Mouse (Mus musculus) brown adipose tissue, adult 24 weeks (tissue): Measurements from ENCODE around the gene Lpp. TPM values are rescaled to one million over a fixed set of nuclear protein-coding genes. Genes with fewer than 3 reads are reported as not detected.
A peak's percentile ranks its signal among the peaks of the same experiment; 100 is the strongest.

Experiments used
- H3K27ac ChIP-seq: fragments of 200-500 bp; replicated peaks from 2 replicates; pipeline ENCODE4 v1.5.1; 2012; ENCODE audit warnings: low read depth, mild to moderate bottlenecking, low read length
- H3K4me1 ChIP-seq: fragments of 200-500 bp; 2 replicates; pipeline ENCODE4 v1.6.1; 2012; ENCODE audit warnings: low read length, mixed read lengths; ENCODE audit not compliant: control insufficient read depth, insufficient read depth, insufficient read length
- H3K4me3 ChIP-seq: fragments of 200-500 bp; 2 replicates; pipeline ENCODE4 v1.5.1; 2012; ENCODE audit warnings: low read depth, mild to moderate bottlenecking, low read length, moderate library complexity; ENCODE audit not compliant: insufficient read depth
- polyA plus RNA-seq: library from polyadenylated mRNA; stranded (reverse); fragments of >200 nt; gene quantifications from 2 replicates; pipeline ENCODE4 v1.2.4, GENCODE M21; 2012; ENCODE audit not compliant: missing spikeins, insufficient read depth, insufficient read length

The Lpp gene
- polyA plus RNA-seq, 1 experiment = 6.7 TPM

- no peaks in the 10 kb centered on the region for H3K4me1 ChIP-seq
- H3K4me3 ChIP-seq = no peak overlapping the region
- no peak overlapping the region for H3K27ac ChIP-seq
Observed at GRCm38 (mm10) chr16:24861374-24861773, 468.1 kb downstream of the Lpp start.

- H3K27ac ChIP-seq = peak overlapping the region; percentile 85
- H3K4me1 ChIP-seq = no peaks in the 10 kb centered on the region; the same call in none of the 2 replicates
- no peak overlapping the region for H3K4me3 ChIP-seq
Observed at GRCm38 (mm10) chr16:24874235-24874634, 480.9 kb downstream of the Lpp start.

- no peaks in the 10 kb centered on the region; the same call in none of the 2 replicates for H3K4me1 ChIP-seq
- H3K27ac ChIP-seq = no peak overlapping the region; the same call in 1 of the 2 replicates
Observed at GRCm38 (mm10) chr16:24875661-24876060, 482.4 kb downstream of the Lpp start.

GRCm38 (mm10) chr16:24878977-24879376 is 485.7 kb downstream of the Lpp start:
- Histone ChIP-seq H3K27ac (peak overlapping the region; percentile 30; the same call in 1 of the 2 replicates), H3K4me3 (no peak overlapping the region), H3K4me1 (no peaks in the 10 kb centered on the region; the same call in 1 of the 2 replicates)

More at GRCm38 (mm10) chr16:24875661-24876060, 482.4 kb downstream of the Lpp start:
- H3K4me3 ChIP-seq = no peak overlapping the region

- no peaks in the 10 kb centered on the region; the same call in 1 of the 2 replicates for H3K4me1 ChIP-seq
- H3K27ac ChIP-seq = no peak overlapping the region
- H3K4me3 ChIP-seq = no peak overlapping the region
Observed at GRCm38 (mm10) chr16:24880698-24881097, 487.4 kb downstream of the Lpp start.

GRCm38 (mm10) chr16:24881981-24882775 is 488.9 kb downstream of the Lpp start:
- H3K4me3 ChIP-seq = no peak overlapping the region
- no peaks in the 10 kb centered on the region; the same call in 1 of the 2 replicates for H3K4me1 ChIP-seq
- H3K27ac ChIP-seq = no peak overlapping the region

GRCm38 (mm10) chr16:24884017-24884416 is 490.7 kb downstream of the Lpp start:
- H3K27ac ChIP-seq = no peak overlapping the region
- H3K4me1 ChIP-seq = no peaks in the 10 kb centered on the region; the same call in 1 of the 2 replicates
- H3K4me3 ChIP-seq = no peak overlapping the region

GRCm38 (mm10) chr16:24886346-24886745 is 493.0 kb downstream of the Lpp start:
- no peak overlapping the region for H3K4me3 ChIP-seq
- H3K27ac ChIP-seq = no peak overlapping the region
- H3K4me1 ChIP-seq = no peaks in the 10 kb centered on the region

- no peak overlapping the region for H3K27ac ChIP-seq
- H3K4me3 ChIP-seq = no peak overlapping the region
- H3K4me1 ChIP-seq = no peaks in the 10 kb centered on the region
Observed at GRCm38 (mm10) chr16:24886943-24887342, 493.6 kb downstream of the Lpp start.

GRCm38 (mm10) chr16:24891453-24891852 is 498.1 kb downstream of the Lpp start:
- H3K27ac ChIP-seq = 0 out of 2 replicates have a peak overlapping the region, but pooled peaks have one; percentile 1
- H3K4me3 ChIP-seq = no peak overlapping the region
- H3K4me1 ChIP-seq = no peaks in the 10 kb centered on the region

GRCm38 (mm10) chr16:24895160-24895559 is 501.9 kb downstream of the Lpp start:
- Histone ChIP-seq H3K4me3 (no peak overlapping the region), H3K27ac (no peak overlapping the region), H3K4me1 (no peaks in the 10 kb centered on the region)

GRCm38 (mm10) chr16:24897641-24898040 is 504.3 kb downstream of the Lpp start:
- no peak overlapping the region for H3K4me3 ChIP-seq
- H3K4me1 ChIP-seq = peaks cover 7% of the 10 kb centered on the region; the same call in 1 of the 2 replicates
- H3K27ac ChIP-seq = no peak overlapping the region

GRCm38 (mm10) chr16:24900241-24900796 is 507.0 kb downstream of the Lpp start:
- H3K4me3 ChIP-seq = no peak overlapping the region
- no peak overlapping the region for H3K27ac ChIP-seq

GRCm38 (mm10) chr16:24901139-24901859 is 508.0 kb downstream of the Lpp start:
- H3K4me3 ChIP-seq = no peak overlapping the region
- H3K27ac ChIP-seq = no peak overlapping the region
- peaks cover 7% of the 10 kb centered on the region; the same call in 1 of the 2 replicates for H3K4me1 ChIP-seq

More at GRCm38 (mm10) chr16:24900241-24900796, 507.0 kb downstream of the Lpp start:
- H3K4me1 ChIP-seq = peaks cover 7% of the 10 kb centered on the region; the same call in 1 of the 2 replicates

GRCm38 (mm10) chr16:24902111-24902510 is 508.8 kb downstream of the Lpp start:
- peaks cover 7% of the 10 kb centered on the region; the same call in 1 of the 2 replicates for H3K4me1 ChIP-seq
- no peak overlapping the region; the same call in 1 of the 2 replicates for H3K27ac ChIP-seq
- H3K4me3 ChIP-seq = no peak overlapping the region
